Mouse (Mus musculus) liver, adult 2 months (tissue): Measurements from ENCODE around the gene Epha8.

Experiments used
- CTCF ChIP-seq: fragments of 200-500 bp; IDR thresholded peaks from 2 replicates; pipeline ENCODE4 v1.5.1; 2011; ENCODE audit warnings: low read depth, low read length, control low read depth
- POLR2A ChIP-seq: fragments of 200-500 bp; IDR thresholded peaks from 2 replicates; pipeline ENCODE4 v1.6.1; 2011; ENCODE audit warnings: low read length, control low read depth; ENCODE audit not compliant: insufficient read depth; ENCODE audit errors: extremely low read depth

GRCm38 (mm10) chr4:136949266-136949989 lies 7.2 kb downstream of the Epha8 start:
- TF ChIP-seq CTCF = no peak
- no peak for TF ChIP-seq POLR2A
